Mouse (Mus musculus) cerebellum, postnatal 25 days (tissue): ENCODE measurements around the gene Ing5.
A peak's percentile ranks its signal among the peaks of the same experiment; 100 is the strongest.
"Not testable (repeated sequence)": the region's sequence is repeated elsewhere in the genome, so short reads cannot be mapped to it uniquely, and the experiment has no call there.

Experiments used
- DNase-seq, 2 experiments: peaks; one replicate each; pipeline ENCODE4 v3.0.0; 2021; ENCODE audit warnings: mixed read lengths in 2 of 2

Gene Ing5

DNA sequence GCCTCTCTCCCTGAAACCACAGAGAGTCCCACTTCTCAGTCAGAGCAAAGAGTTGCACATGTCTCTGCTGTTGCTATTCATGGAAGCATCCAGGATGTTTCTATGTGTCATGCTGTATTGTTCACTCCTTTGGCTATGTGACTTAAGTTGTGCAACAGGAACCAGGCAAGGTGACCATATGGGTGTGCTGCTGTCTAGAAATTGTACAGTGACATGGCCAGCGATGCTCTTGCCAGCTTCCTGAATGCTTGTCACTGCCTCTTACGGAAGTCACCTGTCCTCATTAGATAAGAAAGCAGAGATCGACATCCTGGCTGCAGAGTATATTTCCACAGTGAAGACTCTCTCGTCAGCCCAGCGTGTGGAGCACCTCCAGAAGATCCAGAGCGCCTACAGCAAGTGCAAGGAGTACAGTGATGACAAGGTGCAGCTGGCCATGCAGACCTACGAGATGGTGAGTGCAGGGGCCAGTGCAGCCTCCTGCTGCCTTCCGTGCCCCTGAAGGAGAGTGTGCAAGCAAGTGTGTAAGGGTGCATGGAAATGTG is 7.8 kb downstream of the Ing5 start:
- peak; percentile 44 to 54 for DNase-seq

DNA sequence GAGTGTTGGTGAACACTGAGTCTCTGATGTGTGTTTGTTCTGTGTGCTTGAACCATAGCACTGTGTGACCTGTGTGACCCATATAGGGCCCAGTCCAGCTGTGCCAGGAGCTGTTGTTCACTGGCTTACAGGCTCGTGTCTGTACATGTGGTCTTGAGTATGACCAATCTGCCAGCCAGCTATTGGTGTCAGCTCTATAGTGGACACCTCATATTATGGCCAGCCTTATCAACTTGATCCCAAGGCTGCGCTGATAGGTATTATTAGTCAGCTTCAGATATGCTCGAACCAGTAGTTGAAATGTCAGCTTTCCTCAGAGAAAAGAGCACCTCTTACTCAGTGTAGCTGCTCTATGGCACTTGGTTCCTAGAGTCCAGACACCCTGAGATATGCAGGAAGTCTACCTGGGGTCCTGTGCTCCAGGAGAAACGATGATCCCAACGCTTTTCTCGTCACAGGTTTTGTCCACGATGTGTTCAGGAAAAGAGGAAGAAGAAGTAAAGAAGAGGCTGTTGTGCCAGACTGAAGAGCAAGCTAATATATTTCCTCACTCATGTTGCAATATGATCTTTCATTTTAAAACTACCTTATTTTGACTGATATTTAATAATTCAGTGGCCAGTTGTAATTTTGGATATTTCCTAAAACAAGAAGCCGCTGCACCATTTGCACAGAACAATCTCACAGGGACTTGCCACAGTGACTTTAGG is 14.2 kb downstream of the Ing5 start:
- no peak for DNase-seq

DNA sequence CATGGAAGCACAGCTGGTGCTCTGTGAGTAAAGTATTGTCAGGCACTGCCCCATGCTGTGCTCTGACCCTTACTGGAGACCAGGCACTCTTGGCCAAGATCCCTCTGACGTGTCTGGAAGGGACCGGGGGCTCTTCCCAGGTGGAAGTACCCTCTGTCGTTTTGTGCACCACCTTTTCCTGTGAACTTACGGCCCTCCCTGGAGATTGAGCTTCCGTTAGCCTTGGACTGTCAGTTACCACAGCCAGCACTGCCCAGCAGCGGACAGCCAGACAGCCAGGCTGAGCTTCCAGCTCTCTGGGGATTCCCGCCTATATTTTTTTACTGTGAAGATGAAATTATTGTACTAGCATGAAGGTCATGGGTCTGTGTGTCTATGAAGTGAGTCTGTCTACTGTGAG is 15.0 kb downstream of the Ing5 start:
- no peak for DNase-seq

DNA sequence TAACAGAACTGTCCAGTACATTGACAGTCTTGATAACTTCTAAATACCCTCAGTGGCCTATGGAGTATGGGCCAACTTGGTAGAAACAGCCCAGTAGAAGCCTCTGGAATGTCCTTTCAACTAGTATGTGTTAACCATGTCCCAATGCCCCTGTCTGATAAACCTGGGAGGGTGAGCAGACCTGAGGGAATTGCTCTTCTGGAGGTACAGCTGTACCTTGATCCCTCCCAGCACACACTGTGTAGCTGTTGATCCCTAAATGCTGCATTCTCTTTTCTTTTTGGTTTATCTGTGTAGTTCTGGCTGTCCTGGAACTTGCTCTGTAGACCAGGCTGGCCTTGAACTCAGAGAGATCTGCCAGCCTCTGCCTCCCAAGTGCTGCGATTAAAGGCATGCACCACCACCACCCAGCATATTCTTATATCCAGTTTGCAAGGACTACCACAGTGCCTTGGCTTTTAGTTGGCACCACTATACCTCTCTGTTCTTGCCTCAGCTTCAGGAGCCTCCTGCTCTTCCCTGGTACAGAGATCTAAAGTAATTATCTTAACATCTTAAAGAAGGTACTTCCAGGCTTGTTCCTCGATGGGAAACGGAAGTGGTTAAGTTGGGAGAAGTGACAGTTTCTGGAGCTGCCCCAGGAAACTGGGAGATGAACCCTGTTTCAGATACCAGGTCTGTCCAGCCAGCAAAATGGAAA is 20.2 kb downstream of the Ing5 start:
- DNase-seq: no peak

DNA sequence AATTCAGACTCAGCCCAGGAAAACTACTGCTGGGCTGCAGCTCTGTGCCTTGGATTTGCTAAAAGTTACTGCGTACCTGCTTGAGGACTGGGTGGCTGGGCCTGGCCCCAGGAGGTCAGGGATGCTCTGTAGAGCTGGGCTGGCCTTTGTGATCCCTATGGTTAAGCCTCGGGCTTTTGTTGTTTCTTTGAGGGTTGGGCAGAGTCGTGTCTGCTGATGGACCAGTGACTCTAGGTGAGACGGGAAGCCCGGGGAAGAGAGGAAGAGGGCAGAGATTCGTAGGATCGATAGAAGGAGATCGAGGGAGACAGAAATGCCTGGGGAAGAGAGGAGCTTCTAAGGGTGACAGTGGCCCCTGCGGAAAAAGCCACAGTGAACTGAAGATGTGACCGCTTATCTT is 20.8 kb downstream of the Ing5 start, which contains the start of gene D2hgdh:
Gene D2hgdh, plus strand, starts transcription at position 301 of the 400 bp plus-strand sequence.
- peak in 1 of 2 experiments; percentile 48 for DNase-seq

DNA sequence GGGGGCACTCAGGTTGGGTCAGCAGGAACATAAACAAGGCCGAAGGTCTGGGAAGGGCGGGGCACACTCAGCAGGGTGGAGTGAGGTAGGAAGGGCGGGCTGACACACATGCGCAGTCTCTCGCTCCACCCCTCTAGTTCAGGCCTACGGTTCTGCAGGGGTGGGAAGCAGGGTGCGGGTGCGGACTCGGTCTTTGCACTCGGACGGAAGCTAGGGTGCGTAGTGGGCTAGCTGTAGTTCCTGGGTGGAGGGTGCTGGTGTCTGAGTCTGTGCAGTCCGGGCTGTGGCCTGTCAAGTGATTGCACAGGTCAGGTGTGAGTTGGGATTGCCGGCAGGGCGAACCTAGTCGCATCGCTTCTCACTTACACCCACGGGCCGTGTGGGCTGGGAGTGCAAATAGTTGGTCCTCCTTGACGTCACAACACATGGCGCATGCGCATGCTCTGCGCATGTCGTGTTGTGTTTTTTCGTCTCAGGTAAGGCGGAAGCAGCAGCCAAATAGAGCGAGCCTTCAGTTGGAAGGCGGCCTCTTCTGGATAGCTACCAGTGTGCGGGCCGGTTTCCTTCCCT is 21.4 kb downstream of the Ing5 start:
- peak; percentile 97 to 98 for DNase-seq

DNA sequence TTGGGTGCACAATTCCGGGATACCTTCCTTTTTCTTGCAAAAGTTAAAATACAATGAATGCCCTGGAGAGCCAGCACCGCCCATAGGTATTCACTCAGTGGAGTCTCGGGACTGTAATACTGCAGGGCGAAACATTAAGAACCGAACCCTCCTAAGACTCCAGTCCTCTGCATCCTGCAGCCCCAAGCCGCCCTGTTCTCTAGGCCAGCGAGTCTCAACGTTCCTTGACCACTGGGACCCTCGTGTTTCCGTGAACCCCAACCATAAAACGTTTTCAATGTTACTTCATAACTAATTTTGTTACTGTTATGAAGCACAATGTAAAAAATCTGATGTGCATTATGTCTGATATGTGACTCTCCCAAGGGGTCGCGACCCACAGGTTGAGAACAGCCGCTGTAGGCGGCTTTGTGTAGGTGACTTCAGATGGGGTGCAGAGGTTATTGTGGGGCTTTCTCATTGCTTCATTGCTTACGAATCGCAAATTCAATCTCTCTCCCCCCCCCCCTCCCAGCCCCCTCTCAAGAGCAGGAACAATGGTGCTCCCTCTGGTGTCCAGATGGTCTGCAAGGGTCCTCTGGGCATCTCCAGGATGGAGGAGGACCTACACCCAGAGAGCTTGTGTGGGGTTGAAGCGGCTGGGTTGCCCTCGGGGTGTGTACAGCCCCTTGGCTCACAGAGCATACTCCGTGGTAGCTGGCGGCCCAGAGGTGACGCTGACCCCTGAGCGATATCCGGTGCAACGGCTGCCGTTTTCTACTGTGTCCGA is 22.2 kb downstream of the Ing5 start:
- DNase-seq: peak; percentile 37 to 50

DNA sequence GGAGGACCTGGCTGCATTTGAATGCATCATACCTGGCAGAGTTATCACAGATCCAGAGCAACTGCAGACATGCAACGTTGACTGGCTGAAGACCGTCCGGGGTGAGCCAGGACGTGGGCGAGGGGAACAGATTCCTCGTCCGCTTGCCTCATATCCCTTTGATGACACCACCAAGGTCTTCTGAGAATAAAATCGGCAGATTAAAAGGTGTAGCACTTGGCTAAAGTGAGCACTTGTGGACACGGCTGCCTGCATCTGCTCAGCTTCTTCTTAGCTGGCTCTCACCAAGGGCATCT is 22.7 kb downstream of the Ing5 start:
- DNase-seq: no peak

DNA sequence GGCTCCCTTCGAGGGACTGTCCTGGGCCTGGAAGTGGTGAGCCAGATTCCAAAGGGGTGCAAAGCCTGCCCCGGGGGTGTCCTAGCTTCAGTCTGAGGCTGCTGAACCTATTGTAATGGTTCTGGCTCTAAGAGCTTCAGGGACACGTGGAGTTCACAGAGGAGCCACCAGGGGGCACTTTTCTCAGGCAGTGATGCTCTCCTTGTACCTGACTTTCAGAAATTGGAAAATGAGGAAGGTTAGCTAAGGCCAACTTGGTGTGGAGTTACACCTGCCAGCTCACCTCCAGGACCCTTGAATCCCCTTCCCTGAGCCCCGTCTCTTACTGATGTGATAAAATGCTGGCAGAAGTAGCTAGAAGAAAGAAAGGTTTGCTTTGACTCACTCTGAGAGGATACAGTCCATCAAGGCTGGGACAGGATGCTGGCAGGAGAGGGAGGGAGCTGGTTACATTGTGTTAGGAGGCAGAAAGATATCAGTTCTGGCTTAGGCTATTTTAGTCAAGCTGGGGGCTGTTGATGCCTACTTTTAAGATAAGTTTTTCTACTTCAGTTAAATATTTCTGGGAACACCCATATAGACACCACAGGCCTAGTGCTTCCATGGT is 29.1 kb downstream of the Ing5 start:
- DNase-seq: not testable (repeated sequence)

DNA sequence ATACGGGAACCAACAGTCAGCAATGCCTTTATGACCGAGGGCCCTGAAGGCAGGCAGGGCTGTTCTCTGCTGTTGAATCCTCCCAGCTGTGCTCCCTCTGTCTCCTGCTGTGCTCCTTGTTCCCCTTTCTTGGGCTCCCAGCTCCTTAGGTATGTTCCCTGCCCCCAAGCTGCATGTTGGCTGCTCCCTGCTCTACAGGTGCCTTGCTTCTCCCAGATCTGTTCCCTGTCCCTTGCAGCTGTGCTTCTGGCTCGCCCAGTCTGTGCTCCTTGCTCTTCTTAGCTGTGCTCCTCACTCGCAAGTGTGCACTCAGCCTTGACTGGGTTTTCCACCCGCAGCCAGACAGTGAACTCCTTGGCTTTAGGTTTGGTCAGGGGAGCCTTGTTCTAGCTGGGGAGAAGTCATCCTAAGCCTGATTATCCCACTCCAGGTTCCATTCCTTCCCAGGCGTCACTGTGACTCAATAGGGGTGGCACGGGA is 30.9 kb downstream of the Ing5 start:
- DNase-seq: no peak

DNA sequence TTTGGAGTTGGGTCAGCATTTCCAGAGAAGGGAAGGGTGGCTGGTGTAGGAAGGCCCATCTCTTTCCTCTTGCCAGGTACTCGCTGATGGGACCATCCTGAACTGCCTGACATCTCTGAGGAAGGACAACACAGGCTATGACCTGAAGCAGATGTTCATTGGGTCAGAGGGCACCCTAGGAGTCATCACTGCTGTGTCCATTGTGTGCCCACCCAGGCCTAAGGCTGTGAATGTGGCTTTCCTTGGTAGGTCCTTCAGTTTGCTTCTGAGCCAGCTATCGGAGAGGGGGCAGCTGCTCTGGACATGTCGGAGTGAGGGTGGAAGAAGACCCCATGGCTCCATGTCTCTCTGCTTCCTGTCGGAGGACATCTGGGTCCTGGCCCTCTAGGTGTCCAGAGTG is 31.4 kb downstream of the Ing5 start:
- no peak for DNase-seq

DNA sequence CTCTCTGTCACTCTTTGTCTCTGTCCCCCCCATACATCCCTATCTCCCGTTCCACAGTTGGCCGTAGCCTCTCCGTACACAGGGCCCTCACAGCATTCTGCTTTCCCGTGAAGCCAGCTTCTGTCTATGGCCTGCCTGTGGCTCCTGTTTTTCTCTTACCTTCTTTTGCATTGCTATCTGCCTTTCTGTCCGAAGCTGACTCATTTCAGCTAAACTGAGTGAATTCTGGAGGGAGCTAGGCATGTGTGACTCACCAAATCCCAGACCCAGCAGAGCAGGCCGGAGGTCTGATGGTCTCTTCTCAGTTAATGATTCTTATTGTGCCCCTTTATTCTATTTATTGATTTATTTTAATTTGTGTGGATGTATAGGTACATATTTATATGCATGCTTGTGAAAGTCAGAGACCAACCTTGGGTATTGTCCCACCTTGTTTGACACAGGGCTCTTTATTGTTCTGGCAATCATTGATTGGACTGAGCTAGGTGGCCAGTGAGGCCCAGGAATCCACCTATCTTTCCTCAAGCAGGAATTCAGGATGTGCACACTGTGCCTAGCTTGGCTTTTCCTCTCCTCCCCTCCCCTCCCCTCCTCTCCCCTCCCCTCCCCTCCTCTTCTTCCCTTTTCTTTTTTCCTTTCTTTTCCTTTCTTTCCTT is 32.2 kb downstream of the Ing5 start:
- DNase-seq: no peak

DNA sequence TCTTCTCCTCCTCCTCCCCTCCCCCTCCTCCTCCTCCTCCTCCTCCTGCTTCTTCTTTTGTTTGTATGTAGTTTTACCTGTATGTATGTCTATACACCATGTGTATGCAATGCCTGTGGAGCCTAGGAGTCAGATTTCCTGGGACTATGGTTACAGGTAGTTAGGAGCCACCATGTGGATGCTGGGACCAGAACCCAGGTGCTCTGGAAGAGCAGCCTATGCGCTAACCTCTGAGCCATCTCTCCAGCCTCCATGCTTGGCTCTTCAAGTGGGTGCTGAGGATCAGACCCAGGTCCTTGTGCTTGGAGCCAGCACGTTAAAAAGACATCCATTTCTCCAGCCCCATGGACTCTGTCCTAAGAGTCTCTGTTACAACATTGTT is 32.8 kb downstream of the Ing5 start:
- no peak for DNase-seq

DNA sequence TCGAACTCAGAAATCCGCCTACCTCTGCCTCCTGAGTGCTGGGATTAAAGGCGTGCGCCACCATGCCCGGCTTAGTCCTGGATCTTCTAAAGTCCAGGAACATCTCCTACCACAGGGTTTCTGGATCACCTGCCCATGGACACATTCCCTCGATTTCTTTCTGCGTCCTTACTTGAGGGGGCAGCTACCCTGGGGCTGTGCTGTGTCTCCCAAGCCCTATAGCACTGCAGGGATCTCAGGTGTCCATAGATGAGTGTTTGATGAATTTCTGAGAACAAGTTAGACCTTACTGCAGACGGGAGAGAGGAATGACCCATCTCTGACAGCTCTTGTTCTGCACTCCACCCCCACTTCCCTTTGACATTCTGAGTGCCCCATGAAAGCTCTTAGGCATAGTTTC is 33.6 kb downstream of the Ing5 start:
- no peak for DNase-seq

DNA sequence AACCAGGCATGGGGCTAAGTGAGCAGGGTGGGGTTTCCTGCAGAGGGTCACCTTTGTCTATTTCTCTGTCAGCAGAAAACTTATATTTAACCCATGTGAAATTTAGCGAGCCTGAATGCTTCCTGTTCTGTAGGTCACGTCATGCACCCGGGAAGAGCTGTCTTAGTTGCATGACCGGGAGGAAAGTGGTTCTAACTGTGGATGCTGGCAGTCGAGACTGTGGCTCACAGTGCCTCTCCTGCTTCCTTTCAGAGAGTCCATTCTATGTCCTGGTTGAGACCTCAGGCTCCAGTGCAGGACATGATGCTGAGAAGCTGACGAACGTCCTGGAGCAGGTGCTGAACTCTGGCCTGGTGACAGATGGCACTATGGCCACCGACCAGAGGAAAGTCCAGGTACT is 34.8 kb downstream of the Ing5 start:
- not testable (repeated sequence) for DNase-seq

DNA sequence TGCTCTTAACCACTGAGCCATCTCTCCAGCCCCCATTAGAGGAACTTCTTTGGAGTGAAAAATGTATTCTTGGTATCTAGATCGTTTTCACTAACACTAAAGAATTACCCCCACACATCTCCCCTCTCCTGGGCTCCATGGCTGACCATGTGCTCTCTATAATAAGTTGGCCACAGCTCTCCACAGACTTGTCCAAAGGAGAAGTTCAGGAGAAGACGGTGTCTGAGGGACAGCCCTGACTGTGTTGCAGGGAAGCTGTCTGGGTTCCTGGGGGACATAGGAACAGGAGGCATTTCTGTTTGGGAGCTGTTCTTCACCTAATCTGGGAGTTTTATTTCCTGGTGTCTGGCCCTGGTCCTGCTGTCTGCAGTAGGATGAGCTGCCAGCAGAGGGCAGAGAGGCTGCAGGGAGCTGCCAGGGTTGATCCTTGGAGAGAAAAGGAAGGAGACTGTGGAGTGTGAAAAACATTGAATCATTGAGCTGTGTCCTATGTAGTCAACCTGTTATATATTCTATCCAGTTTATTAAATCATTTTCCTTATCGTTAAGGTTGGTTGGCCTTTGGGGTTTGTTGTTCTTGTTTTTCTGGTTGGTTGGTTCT is 42.1 kb downstream of the Ing5 start:
- not testable (repeated sequence) for DNase-seq

DNA sequence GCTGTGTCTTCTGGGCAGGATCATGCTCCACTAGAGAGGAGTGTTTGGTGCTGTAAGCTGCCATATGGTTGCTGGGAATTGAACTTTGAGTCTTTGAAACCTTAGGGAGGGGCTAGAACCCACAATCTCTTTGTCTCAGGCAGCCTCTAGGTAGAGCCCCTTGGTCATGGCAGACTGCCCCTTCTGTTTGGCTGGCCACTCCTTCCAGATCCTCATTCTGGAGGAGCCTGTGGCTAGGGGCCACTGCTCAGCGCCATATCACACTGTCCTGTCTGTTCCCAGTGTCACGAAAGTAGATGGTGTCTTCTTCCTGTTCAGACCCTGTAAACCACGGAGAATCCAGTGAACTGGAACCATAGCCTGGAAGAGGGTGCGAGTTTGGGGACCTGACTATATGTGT is 52.0 kb downstream of the Ing5 start:
- not testable (repeated sequence) for DNase-seq

DNA sequence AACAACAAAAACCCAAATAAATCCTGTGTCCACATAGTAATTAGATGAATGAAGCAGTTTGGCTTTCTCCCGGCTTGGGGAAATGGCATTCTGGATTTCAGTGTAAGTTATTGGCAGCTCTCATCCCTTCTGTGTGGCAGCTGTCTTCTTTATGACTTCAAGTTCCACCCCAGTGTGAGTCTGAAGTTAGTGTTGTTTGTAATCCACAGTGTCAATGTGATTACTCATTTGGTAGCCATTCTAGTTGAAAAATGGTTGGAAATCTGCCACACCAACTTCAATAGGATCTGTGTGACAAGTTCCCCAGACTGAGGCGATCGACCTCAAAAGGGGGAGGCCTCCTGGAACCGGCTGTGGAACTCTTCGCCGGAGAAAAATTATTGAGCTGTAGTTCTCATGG is 53.6 kb downstream of the Ing5 start:
- no peak for DNase-seq

DNA sequence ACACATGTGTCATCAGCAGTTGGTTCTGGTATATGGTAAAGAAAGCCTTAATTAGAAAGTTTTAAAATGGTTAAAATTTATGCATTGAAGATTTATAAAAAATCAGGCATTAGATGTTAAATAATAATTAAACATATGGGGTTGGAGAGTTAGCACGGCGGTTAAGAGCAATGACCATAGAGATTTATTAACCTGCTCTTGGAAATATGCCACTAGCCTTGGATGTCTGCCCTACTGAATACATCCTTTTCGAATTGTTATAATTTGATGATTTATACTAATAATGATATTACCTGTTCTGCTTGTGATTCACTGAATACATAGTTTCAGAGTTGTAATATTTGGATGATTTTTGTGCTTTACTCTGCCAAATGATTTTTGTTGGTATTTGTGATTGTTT is 54.2 kb downstream of the Ing5 start:
- peak in 1 of 2 experiments; percentile 48 for DNase-seq

DNA sequence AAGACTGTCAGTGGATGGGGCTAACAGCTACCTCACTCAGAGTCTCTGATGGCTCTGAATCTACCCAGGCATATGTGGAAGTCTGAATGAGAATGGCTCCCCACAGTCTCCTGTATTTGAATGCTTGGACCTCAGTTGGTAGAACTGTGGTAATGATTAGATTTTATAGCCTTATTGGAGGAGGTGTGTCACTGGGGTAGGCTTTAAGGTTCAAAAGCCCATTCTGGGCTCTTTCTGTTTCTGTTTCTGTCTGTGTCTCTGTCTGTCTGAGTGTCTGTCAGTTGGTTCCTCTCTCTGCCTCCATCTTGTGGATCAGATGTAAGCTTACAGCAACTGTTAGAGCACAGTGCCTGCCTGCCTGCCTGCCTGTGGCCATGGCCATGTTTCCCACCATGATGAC is 55.9 kb downstream of the Ing5 start:
- DNase-seq: no peak

DNA sequence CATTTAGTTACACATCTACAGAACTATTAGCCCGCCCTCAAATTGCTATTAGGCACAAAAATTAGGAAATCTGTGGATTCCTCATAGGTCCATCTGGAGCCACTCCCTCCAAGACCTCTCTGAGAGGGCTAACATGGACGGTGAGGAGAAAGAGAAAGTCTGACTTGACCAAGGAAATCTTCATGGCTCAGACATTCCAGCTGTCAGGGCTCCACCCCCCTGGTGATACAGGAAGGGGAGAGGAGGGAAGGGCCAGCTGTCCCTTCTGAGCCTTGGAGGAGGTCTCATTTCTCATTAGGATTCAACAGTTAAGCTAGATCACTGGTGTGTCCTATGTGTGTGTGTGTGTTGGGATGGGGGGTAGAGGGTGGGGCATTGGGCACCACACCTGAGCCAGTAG is 57.3 kb downstream of the Ing5 start, which contains the start of gene Gal3st2:
Gene Gal3st2, plus strand, starts transcription at position 259 of the 400 bp plus-strand sequence.
- not testable (repeated sequence) for DNase-seq
